Mouse (Mus musculus): ENCODE results near the gene Tatdn2.

- no peak for TF ChIP-seq CTCF (IDR thresholded peaks at IDR 0.05)
- no peak for TF ChIP-seq POLR2A (IDR thresholded peaks at IDR 0.05; ENCODE audit: insufficient read depth, low read depth, low read length)
- no peak for TF ChIP-seq EP300 (IDR thresholded peaks at IDR 0.05; ENCODE audit: insufficient read depth, low read depth, low read length)
These were observed 17.9 kb downstream of the Tatdn2 start for GRCm38 (mm10) chr6:113714797-113715196.
